Mouse (Mus musculus): ENCODE results near the gene Tada3. TPM values are rescaled to one million over a fixed set of nuclear protein-coding genes. Genes with fewer than 3 reads are reported as not detected.
"Not testable (repeated sequence)": the region's sequence is repeated elsewhere in the genome, so short reads cannot be mapped to it uniquely, and the experiment has no call there.

Gene Tada3
- polyA plus RNA-seq, 1 experiment from 2014 or later, result 44.0 TPM

- ATAC-seq, result no peak
- WGBS, result 65% methylated on average over 8 of the region's 8 CpGs
- H3K9ac ChIP-seq, result no peak overlapping the region
- H3K4me3 ChIP-seq (replicated peaks), result no peak overlapping the region
- H3K4me1 ChIP-seq (replicated peaks), result peaks cover 12% of the 10 kb centered on the region
- H3K4me2 ChIP-seq (replicated peaks), result no peak overlapping the region
- no peaks in the 10 kb centered on the region for H3K27me3 ChIP-seq (replicated peaks)
- no peaks in the 10 kb centered on the region for H3K9me3 ChIP-seq
- H3K36me3 ChIP-seq, result peaks cover 29% of the 10 kb centered on the region; the same call in 1 of the 2 replicates
- H3K27ac ChIP-seq, result no peak overlapping the region
Observed at GRCm38 (mm10) chr6:113336852-113337620, 40.6 kb downstream of the Tada3 start.

GRCm38 (mm10) chr6:113334216-113334615, 43.5 kb downstream of the Tada3 start:
- 0 out of 2 replicates have a peak, but pooled peaks have one; percentile 21 for ATAC-seq
- no peak overlapping the region for H3K9ac ChIP-seq
- no peak overlapping the region for H3K4me3 ChIP-seq (replicated peaks)
- peaks cover 23% of the 10 kb centered on the region; the same call in 1 of the 2 replicates for H3K36me3 ChIP-seq
- H3K4me2 ChIP-seq (replicated peaks), result no peak overlapping the region
- H3K9me3 ChIP-seq, result no peaks in the 10 kb centered on the region
- peaks cover 11% of the 10 kb centered on the region; the same call in 1 of the 2 replicates for H3K4me1 ChIP-seq (replicated peaks)
- H3K27me3 ChIP-seq (replicated peaks), result no peaks in the 10 kb centered on the region
- WGBS, result 76% methylated on average over 6 of the region's 6 CpGs
- H3K27ac ChIP-seq, result 0 out of 2 replicates have a peak overlapping the region, but pooled peaks have one; percentile 30

- Histone ChIP-seq H3K4me2 (replicated peaks) (no peak overlapping the region), H3K9ac (no peak overlapping the region), H3K4me3 (replicated peaks) (no peak overlapping the region), H3K27ac (peak overlapping the region; percentile 62), H3K27me3 (replicated peaks) (no peaks in the 10 kb centered on the region), H3K36me3 (peaks cover 20% of the 10 kb centered on the region; the same call in 1 of the 2 replicates), H3K9me3 (no peaks in the 10 kb centered on the region), H3K4me1 (replicated peaks) (peaks cover 12% of the 10 kb centered on the region; the same call in 1 of the 2 replicates)
- ATAC-seq, result peak; percentile 78
- WGBS, result 59% methylated on average over 14 of the region's 14 CpGs
Observed at GRCm38 (mm10) chr6:113333137-113333950, 44.3 kb downstream of the Tada3 start.

- WGBS, result 62% methylated on average over 6 of the region's 6 CpGs
- Histone ChIP-seq H3K27ac (peak overlapping the region; percentile 62; the same call in 1 of the 2 replicates), H3K4me1 (replicated peaks) (peaks cover 13% of the 10 kb centered on the region; the same call in 1 of the 2 replicates), H3K36me3 (peaks cover 20% of the 10 kb centered on the region; the same call in 1 of the 2 replicates)
- ATAC-seq, result peak; percentile 14; the same call in 1 of the 2 replicates
- not testable (repeated sequence) for H3K27me3 ChIP-seq (replicated peaks); H3K9me3 ChIP-seq; H3K4me2 ChIP-seq (replicated peaks); H3K4me3 ChIP-seq (replicated peaks); H3K9ac ChIP-seq
Observed at GRCm38 (mm10) chr6:113332734-113333133, 44.9 kb downstream of the Tada3 start.

- Histone ChIP-seq H3K27ac (no peak overlapping the region), H3K36me3 (peaks cover 20% of the 10 kb centered on the region; the same call in 1 of the 2 replicates), H3K9ac (no peak overlapping the region), H3K4me3 (replicated peaks) (no peak overlapping the region), H3K27me3 (replicated peaks) (no peaks in the 10 kb centered on the region), H3K9me3 (no peaks in the 10 kb centered on the region), H3K4me1 (replicated peaks) (peaks cover 13% of the 10 kb centered on the region; the same call in 1 of the 2 replicates), H3K4me2 (replicated peaks) (no peak overlapping the region)
- 88% methylated on average over 11 of the region's 11 CpGs for WGBS
- no peak for ATAC-seq
Observed at GRCm38 (mm10) chr6:113331721-113332120, 46.0 kb downstream of the Tada3 start.

GRCm38 (mm10) chr6:113330547-113330946, 47.1 kb downstream of the Tada3 start:
- ATAC-seq, result no peak
- no peaks in the 10 kb centered on the region for H3K9me3 ChIP-seq
- WGBS, result 41% methylated on average over 2 of the region's 2 CpGs

GRCm38 (mm10) chr6:113329396-113329795, 48.3 kb downstream of the Tada3 start:
- ATAC-seq, result no peak
- Histone ChIP-seq H3K27me3 (replicated peaks) (no peaks in the 10 kb centered on the region), H3K4me2 (replicated peaks) (no peak overlapping the region), H3K4me1 (replicated peaks) (peaks cover 18% of the 10 kb centered on the region), H3K4me3 (replicated peaks) (no peak overlapping the region), H3K27ac (no peak overlapping the region), H3K9ac (no peak overlapping the region), H3K36me3 (peaks cover 8% of the 10 kb centered on the region), H3K9me3 (no peaks in the 10 kb centered on the region)
- 94% methylated on average over 1 of the region's 1 CpGs for WGBS

More at GRCm38 (mm10) chr6:113330547-113330946, 47.1 kb downstream of the Tada3 start:
- Histone ChIP-seq H3K4me3 (replicated peaks) (no peak overlapping the region), H3K4me1 (replicated peaks) (peaks cover 17% of the 10 kb centered on the region), H3K36me3 (peaks cover 14% of the 10 kb centered on the region; the same call in 1 of the 2 replicates), H3K4me2 (replicated peaks) (no peak overlapping the region), H3K27me3 (replicated peaks) (no peaks in the 10 kb centered on the region), H3K27ac (no peak overlapping the region), H3K9ac (no peak overlapping the region)

GRCm38 (mm10) chr6:113326533-113327315, 51.0 kb downstream of the Tada3 start, which contains the start of gene Ogg1:
Gene Ogg1 (plus strand): TSS chr6:113326972.
- peaks cover 11% of the 10 kb centered on the region; the same call in 1 of the 2 replicates for H3K4me1 ChIP-seq (replicated peaks)
- H3K9ac ChIP-seq, result peak within 1 kb of the TSS; percentile 57
- peak within 1 kb of the TSS; percentile 59 for H3K4me3 ChIP-seq (replicated peaks)
- H3K27ac ChIP-seq, result peak within 1 kb of the TSS; percentile 87
- peaks cover 26% of the 10 kb centered on the region for H3K36me3 ChIP-seq
- ATAC-seq, result peak; percentile 99
- H3K9me3 ChIP-seq, result no peaks in the 10 kb centered on the region
- H3K4me2 ChIP-seq (replicated peaks), result peak within 1 kb of the TSS; percentile 91
- WGBS, result under 1% methylated on average over 52 of the region's 52 CpGs
- no peaks in the 10 kb centered on the region for H3K27me3 ChIP-seq (replicated peaks)

Other genes with a start within 250 kb of the Tada3 start
- gene Lhfpl4, start 182.5 kb downstream of the Tada3 start, polyA plus RNA-seq (2015; fragmentation: Nextera tagmentation; extraction: Ambion mirVana), result 1.7 and 2.3 TPM in 2 replicates
- 31.9 and 32.2 TPM in 2 replicates for gene Mtmr14, start 140.0 kb downstream of the Tada3 start, polyA plus RNA-seq (2015; fragmentation: Nextera tagmentation; extraction: Ambion mirVana)
- gene Cpne9, start 95.6 kb downstream of the Tada3 start, polyA plus RNA-seq (2015; fragmentation: Nextera tagmentation; extraction: Ambion mirVana), result 0.14 TPM in 1 of 2 replicates, not detected in the other
- gene Brpf1, start 70.7 kb downstream of the Tada3 start, polyA plus RNA-seq (2015; fragmentation: Nextera tagmentation; extraction: Ambion mirVana), result 13.6 and 15.3 TPM in 2 replicates
- 11.3 and 13.3 TPM in 2 replicates for gene Ogg1, start 50.9 kb downstream of the Tada3 start, polyA plus RNA-seq (2015; fragmentation: Nextera tagmentation; extraction: Ambion mirVana)
- 75.2 and 75.4 TPM in 2 replicates for gene Camk1, start 33.9 kb downstream of the Tada3 start, polyA plus RNA-seq (2015; fragmentation: Nextera tagmentation; extraction: Ambion mirVana)
- gene Arpc4, start 232 bp upstream of the Tada3 start, polyA plus RNA-seq (2015; fragmentation: Nextera tagmentation; extraction: Ambion mirVana), result 414 and 427 TPM in 2 replicates
- 3.7 and 4.1 TPM in 2 replicates for gene Ttll3, start 11.4 kb upstream of the Tada3 start, polyA plus RNA-seq (2015; fragmentation: Nextera tagmentation; extraction: Ambion mirVana)
- gene Rpusd3, start 41.5 kb upstream of the Tada3 start, polyA plus RNA-seq (2015; fragmentation: Nextera tagmentation; extraction: Ambion mirVana), result 24.3 and 25.6 TPM in 2 replicates
- 11.8 and 12.8 TPM in 2 replicates for gene Cidec, start 57.9 kb upstream of the Tada3 start, polyA plus RNA-seq (2015; fragmentation: Nextera tagmentation; extraction: Ambion mirVana)
- gene Jagn1, start 64.7 kb upstream of the Tada3 start, polyA plus RNA-seq (2015; fragmentation: Nextera tagmentation; extraction: Ambion mirVana), result 83.8 and 87.7 TPM in 2 replicates
- 7.8 and 8.4 TPM in 2 replicates for gene Il17re, start 80.6 kb upstream of the Tada3 start, polyA plus RNA-seq (2015; fragmentation: Nextera tagmentation; extraction: Ambion mirVana)
- gene Il17rc, start 93.5 kb upstream of the Tada3 start, polyA plus RNA-seq (2015; fragmentation: Nextera tagmentation; extraction: Ambion mirVana), result 26.6 and 27.2 TPM in 2 replicates
- 21.9 and 22.7 TPM in 2 replicates for gene Creld1, start 105.4 kb upstream of the Tada3 start, polyA plus RNA-seq (2015; fragmentation: Nextera tagmentation; extraction: Ambion mirVana)
- 0.43 and 0.45 TPM in 2 replicates for gene Prrt3, start 124.0 kb upstream of the Tada3 start, polyA plus RNA-seq (2015; fragmentation: Nextera tagmentation; extraction: Ambion mirVana)
- 84.2 and 88.3 TPM in 2 replicates for gene Emc3, start 153.8 kb upstream of the Tada3 start, polyA plus RNA-seq (2015; fragmentation: Nextera tagmentation; extraction: Ambion mirVana)
- gene Fancd2, start 153.8 kb upstream of the Tada3 start, polyA plus RNA-seq (2015; fragmentation: Nextera tagmentation; extraction: Ambion mirVana), result 9.6 and 10.3 TPM in 2 replicates
- 0.13 TPM in 1 of 2 replicates, not detected in the other for gene Fancd2os, start 222.8 kb upstream of the Tada3 start, polyA plus RNA-seq (2015; fragmentation: Nextera tagmentation; extraction: Ambion mirVana)
- 198 and 201 TPM in 2 replicates for gene Brk1, start 226.9 kb upstream of the Tada3 start, polyA plus RNA-seq (2015; fragmentation: Nextera tagmentation; extraction: Ambion mirVana)
- gene Vhl, start 246.1 kb upstream of the Tada3 start, polyA plus RNA-seq (2015; fragmentation: Nextera tagmentation; extraction: Ambion mirVana), result 33.3 and 37.5 TPM in 2 replicates